Mouse (Mus musculus) left cerebral cortex, postnatal 4 days (tissue): Measurements from ENCODE around the gene Fam160a2. TPM values are rescaled to one million over a fixed set of nuclear protein-coding genes. Genes with fewer than 3 reads are reported as not detected.
"Not testable (repeated sequence)": the region's sequence is repeated elsewhere in the genome, so short reads cannot be mapped to it uniquely, and the experiment has no call there.

Experiments used
- DNase-seq: peaks from one replicate; pipeline ENCODE4 v3.0.0-alpha.2; 2022
- intact Hi-C: fragments of 180-260 bp; cut with DNase I; formaldehyde crosslinking; loops from one replicate; pipeline ENCODE4 v1.15.1; 2025
- total RNA-seq, 2 experiments: library from RNA; stranded (reverse); gene quantifications; 2 replicates each; pipeline ENCODE4 v1.2.3; 2021

Fam160a2 gene
- total RNA-seq, 2 experiments from 2014 or later, result 49.9 to 56.6 TPM

DNA sequence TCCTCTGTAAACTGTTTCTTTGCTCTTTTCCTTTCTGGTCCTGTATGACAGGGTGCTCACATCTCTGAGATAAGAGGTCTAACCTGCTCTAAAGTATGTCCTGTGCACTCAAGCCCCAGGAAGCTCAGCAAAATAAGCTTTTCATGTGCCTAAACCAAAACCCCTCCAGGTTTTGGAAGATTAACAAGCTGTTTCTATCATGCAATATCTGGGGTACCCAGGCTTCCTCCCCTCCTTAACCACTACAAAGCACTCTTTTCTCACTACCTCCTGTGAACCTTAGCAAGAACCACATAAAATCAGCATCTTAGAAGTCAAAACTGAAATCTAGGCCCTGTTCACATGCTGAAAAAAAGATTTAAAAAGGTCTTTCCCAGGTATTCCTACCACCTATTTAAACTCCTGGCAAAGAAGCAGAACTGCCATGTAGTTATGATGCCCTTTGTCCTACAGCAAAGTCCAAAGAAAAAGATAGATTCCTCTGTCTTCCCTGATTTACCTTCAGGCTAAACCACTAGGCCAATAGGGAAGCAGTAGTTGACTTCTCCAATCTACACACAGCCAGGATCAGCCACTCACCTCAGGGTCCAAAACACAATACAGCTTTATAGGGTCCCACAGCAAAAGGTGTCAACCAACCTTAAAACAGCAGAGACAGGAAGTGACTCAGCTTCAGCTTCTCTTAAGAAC lies 4.6 kb downstream of the Fam160a2 start:
- intact Hi-C loops, result no loop called here
- DNase-seq, result no peak

DNA sequence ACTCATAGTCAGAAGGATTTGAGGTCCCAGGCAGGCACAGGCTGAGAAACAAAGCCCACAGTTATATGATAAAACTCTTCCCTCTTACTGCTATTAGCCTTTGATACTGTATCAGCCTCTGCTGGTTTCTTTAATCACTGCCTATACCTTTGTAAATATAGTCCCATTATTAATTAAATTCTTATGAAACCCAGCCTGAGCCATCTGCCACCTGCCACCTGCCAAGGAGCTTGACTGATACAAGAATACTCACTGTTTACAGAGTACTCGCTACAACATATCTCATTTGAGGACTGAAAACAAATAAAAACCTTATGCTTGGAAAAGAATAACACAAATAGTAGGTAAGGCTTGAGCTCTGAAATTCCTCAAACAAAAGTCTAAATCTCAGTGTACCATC lies 5.2 kb downstream of the Fam160a2 start:
- no peak for DNase-seq
- intact Hi-C loops, result no loop called here

DNA sequence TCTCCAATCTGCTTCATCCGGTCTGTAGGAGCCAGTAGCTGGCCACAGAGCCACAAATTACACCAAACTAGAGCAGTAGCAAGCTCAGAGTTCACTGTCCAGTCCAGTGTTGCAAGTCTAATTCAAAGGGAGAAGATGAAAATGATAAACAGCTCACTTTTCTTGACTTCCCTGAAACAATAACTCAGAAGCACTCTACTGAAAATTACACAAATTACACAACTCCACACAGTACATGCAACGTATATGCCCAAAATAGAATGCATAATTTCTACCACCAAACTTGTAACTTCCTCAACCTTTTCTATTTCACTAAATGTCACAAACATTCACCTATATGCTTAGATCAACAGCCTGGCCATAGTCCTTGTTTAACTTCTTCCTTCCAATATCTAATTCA lies 9.6 kb downstream of the Fam160a2 start:
- no peak for DNase-seq
- intact Hi-C loops, result no loop called here

DNA sequence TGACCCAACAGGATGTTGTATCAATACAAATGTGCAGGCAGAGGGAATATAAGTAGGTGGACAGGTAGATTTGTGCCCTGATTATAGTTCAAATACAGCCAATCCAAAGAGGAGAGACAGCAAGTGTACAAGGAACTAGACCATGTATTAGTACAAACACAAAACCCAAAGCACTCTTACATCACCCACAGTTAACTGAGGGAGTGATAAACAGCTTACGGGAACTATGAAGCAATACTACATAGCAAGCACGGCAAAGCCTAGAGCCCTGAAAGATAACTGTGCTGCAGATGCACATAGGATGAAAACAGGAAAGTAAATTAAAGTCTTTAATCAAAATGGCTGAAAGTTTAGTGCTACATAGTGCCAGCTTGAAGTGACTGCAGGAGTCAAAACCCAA lies 12.2 kb downstream of the Fam160a2 start:
- no peak for DNase-seq
- intact Hi-C loops, result no loop called here

DNA sequence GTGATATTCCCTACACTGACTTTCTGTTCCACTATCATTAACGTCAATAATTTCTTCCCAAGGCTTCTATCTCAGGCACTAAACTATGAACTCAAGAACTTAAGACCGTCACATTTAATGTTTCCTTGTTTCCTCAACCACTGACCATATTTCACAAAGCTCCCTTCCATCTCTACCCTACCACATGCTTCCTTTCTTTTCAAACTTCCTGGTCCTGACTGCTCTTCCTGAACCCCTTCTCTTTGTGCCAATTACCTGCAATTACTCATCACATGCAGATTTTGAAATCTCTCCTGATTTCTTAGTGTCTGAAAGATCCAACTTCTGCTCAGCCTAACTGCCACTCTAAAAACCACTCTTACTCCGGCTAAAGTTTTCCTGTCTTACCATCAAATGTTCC lies 19.5 kb downstream of the Fam160a2 start:
- DNase-seq, result no peak
- intact Hi-C loops, result no loop called here

DNA sequence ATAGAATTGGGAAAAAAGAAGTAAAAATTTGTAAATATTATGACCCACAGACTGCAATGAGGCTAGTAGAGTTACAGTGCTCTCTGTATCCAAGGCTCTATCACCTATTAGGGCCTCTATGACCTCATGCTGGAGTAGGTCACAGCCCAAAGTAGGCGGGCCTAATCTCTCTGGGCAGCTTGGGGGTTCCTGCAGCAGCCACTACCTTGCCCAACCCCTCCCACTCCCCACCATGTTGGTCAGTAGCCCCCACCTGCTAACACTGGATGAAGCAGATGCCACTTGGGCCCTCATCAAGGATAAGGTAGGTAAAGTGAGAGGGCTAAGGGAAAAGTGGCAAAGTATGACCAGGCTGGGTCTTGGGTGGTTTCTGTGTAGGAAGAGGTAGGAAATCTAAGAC lies 25.0 kb downstream of the Fam160a2 start, which contains the start of gene Gm5901:
Gene Gm5901 (plus strand): TSS at position 173 of the 400 bp plus-strand sequence.
- intact Hi-C loops, result no loop called here
- DNase-seq, result no peak

DNA sequence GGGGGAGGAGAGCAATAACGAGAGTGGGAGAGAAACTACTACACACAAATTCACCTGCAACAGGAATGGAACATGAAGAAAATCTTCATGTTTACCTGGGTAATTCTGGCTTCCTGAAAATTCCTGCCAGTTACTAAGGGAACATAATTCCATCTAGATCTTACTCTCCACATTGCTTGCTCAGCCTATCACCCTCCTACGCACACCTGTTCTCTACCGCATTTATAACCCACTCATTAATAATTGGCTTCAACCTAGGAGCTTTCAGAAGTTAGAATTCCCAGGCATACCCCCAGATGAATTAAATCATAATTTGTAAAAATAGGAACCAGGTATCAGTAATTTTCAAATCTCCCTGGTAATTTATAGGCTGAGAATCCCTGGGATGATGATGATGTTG lies 25.9 kb downstream of the Fam160a2 start:
- no peak for DNase-seq
- intact Hi-C loops, result no loop called here

DNA sequence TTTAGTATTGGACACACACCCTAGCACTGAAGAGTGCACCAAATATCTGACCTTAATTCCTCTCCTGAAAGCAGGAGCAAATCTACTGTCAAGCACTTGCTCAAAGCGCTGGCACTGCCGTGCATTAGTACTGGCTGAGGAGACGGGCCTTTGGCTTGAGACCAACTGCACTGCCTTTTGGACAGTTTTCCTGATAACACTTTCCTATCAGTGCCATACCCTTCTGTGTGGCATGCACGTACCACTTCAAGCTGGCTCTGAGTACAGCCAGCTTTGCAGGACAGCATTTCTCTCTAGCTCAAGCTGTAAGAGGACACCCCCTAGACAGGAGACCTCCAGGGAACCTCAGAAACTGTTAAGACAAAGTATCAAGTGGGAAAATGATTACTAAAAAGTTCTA lies 26.3 kb downstream of the Fam160a2 start:
- intact Hi-C loops, result no loop called here
- DNase-seq, result no peak

DNA sequence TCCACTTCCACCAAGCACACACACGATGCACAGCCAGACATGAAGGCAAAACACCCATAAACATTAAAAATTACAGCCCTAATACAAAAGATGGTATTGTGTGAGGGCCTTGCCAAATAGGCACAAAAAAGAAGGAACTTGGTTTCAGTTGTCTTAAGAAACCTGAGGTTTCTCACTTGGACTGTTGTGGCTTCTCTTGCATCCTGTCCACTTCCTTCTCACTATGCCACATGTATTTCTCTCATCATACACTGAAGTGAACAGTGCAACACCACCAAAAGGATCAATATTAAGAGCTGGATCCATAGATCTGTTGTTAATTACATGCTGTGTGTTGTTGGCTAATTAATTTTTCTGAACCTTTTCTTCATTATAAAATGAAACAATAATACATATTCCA lies 26.9 kb downstream of the Fam160a2 start:
- DNase-seq, result no peak
- intact Hi-C loops, result no loop called here

DNA sequence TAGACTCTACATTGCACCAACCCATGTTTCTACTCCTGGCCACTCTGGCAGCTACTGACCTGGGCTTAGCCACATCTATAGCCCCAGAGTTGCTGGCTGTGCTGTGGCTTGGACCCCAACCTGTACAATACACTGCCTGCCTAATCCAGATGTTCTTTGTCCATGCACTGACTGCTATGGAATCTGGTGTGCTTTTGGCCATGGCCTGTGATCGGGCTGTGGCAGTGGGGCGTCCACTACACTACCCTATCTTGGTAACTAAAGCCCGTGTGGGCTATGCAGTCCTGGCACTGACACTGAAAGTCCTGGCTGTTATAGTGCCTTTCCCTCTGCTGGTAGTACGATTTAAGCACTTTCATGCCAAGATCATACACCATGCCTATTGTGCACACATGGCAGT lies 31.3 kb downstream of the Fam160a2 start:
- intact Hi-C loops, result no loop called here

DNA sequence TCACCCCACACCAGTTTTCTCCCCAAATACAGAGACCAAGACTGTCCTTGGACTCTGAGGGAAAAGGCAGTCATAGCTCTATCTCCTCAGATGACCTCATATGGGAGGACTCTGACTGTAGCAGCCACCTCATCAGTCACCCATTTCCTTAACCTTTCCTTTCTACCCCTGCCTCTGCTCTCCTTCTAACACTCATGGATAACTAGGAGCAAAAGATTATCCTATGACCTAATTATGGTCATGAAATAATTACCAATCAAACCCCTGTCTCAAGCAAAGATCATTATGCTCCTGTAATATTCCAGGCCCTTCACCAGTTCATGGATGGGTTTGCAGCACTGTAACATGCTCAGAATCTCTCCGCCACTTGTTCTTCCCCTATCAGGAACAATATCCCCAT lies 31.9 kb downstream of the Fam160a2 start, which contains the start of gene Olfr692:
Gene Olfr692 (plus strand): TSS at position 301 of the 400 bp plus-strand sequence.
- intact Hi-C loops, result no loop called here
- no peak for DNase-seq

More for the DNA sequence above, 31.3 kb downstream of the Fam160a2 start:
- no peak for DNase-seq

DNA sequence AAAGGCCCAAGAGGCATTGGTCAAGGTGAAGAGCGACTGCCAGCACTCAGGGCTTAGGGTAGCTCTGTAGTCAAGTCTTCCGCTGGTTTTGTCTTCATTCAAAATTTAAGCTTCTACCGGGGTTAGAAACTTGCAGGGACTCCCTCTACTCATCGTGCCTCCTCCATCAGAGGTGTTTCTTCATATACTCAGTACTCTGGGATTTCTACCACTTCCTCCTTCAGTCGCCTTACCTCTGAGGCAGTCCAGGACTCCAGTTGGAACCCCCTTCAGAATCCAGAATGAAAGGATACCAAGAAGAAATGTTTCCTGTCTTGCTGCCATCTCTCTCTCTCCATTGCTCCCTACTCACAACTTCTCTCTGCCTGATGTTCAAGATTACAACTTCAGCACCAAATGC lies 32.6 kb downstream of the Fam160a2 start:
- DNase-seq, result no peak
- intact Hi-C loops, result no loop called here

DNA sequence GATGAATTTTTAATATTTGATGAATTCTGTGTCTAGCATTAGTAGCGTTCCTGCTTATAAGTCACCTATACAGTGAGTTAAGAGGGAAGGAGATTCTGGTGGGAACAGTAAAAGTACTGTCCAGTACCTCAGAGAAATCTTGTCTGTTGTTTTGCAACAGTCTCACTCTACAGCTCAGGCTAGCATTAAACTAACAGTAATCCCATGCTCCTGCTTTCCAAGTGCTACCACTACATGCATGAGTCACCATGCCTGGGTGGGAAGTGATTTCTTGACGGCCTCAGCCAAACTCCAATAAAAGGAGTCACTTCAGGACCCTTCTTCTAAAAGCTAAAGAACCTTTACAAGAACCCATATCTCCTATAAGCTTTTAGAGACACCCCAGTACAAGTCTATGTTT lies 38.1 kb downstream of the Fam160a2 start:
- DNase-seq, result no peak
- intact Hi-C loops, result no loop called here

DNA sequence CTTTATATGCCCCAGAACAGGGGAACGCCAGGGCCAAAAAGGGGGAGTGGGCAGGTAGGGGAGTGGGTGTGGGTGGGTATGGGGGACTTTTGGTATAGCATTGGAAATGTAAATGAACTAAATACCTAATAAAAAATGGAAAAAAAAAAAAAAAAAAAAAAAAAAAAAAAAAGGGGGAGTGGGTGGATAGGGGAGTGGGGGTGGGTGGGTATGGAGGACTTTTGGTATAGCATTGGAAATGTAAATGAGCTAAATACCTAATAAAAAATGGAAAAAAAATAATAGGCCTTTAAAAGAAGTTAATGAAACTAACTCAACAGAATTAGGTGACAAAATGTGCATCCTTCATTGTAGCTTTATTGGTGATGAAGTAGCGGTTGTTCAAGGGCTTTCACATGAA lies 43.4 kb downstream of the Fam160a2 start:
- DNase-seq, intact Hi-C loops: not testable (repeated sequence)

DNA sequence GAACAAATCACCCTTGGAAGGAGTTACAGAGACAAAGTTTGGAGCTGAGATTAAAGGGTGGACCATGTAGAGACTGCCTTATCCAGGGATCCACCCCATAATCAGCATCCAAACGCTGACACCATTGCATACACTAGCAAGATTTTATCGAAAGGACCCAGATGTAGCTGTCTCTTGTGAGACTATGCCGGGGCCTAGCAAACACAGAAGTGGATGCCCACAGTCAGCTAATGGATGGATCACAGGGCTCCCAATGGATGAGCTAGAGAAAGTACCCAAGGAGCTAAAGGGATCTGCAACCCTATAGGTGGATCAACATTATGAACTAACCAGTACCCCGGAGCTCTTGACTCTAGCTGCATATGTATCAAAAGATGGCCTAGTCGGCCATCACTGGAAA lies 43.8 kb downstream of the Fam160a2 start:
- intact Hi-C loops, DNase-seq: not testable (repeated sequence)

DNA sequence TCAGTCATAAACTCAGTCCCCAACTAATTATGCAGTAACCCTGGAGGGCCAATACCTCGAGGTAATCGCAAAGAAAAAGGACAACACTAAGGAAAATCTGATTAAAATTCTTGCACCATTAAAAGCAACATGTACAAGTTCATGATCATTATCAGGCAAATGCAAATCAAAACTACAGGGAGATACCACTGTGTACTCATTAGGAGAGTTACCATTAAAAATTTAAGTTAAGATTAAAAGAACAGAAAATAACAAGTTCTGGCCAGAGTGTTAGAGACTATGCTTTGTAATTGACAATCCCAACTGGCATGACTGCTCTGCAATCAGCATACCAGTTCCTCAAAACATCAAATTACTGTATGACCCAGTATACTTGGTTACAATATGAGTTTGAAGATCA lies 57.1 kb downstream of the Fam160a2 start:
- intact Hi-C loops, result no loop called here
- DNase-seq, result no peak

DNA sequence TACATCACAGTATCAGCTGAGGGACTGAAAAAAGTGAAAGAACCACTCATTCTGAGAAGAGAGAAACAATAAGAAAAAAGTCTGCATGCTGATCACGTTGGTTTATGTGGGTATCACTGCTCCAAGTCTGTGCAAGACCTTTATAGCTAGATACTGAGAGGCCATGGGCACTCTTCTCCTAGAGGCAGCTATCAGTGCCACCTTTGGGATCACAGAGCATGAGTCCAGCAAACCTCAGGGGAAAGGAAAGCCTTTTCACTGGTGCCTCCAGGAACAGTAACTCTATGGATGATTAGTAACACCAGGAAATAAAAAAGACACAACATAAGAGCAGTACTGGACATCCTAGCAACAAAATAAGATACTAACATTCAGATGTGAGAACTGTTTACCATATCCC lies 57.7 kb downstream of the Fam160a2 start, which contains the start of gene Olfr691:
Gene Olfr691 (minus strand): TSS at position 101 of the 400 bp plus-strand sequence.
- intact Hi-C loops, result no loop called here
- DNase-seq, result no peak

DNA sequence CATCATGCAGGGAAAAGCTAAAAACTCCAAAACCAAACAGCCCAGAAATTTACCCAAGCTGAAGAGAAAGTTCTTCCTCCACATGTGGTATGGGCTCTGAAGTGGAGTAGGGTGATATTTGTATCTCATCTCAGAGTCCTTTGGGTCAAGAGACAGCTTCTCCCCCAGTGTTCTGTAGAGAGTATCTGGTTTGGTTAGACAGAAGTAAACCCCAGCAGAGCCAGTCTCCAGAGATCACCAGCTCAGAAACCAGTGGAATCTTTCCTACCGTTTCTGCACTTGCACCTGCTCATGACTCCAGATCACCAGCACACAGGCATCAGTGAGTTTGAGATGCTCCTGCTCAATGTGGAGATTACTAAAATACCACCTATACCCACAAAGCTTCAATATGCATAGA lies 65.8 kb downstream of the Fam160a2 start, which contains the start of gene Olfr690:
Gene Olfr690 (minus strand): TSS at position 101 of the 400 bp plus-strand sequence.
- DNase-seq, result no peak
- intact Hi-C loops, result no loop called here

DNA sequence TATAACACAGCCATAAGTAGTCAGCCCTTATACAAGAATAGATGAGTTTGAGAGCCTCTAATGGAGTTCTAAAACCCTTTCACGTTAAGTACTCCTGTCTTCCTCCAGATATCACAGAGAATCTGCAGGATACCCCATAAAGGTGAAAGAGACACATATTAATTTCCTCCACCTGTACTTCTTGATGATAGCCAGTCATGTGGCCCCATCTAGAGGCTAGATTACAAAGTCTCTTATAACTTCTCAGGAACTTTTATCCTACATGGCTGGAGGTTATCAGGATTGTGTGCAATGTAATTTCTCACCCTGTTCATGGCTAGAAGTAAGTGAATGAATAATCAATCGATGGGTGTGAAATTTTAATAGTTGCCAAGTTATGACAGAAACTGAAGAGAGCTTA lies 74.6 kb downstream of the Fam160a2 start:
- intact Hi-C loops, result no loop called here
- no peak for DNase-seq
